Mouse (Mus musculus) heart, embryonic 12.5 days (tissue): ENCODE data around the gene Rpl13a. TPM values are rescaled to one million over a fixed set of nuclear protein-coding genes. Genes with fewer than 3 reads are reported as not detected.

Experiments used
- ATAC-seq: fragments of 200-750 bp; cut with Nextera tagmentation; 2 replicates; pipeline ENCODE4 v1.8.0; 2017; ENCODE audit warnings: moderate TSS enrichment, moderate library complexity; ENCODE audit not compliant: insufficient number of reproducible peaks, low FRiP score
- H3K27ac ChIP-seq: fragments of 300-500 bp; sonication (generic); 2 replicates; pipeline ENCODE4 v1.5.1; 2016; ENCODE audit warnings: mild to moderate bottlenecking, moderate library complexity; ENCODE audit not compliant: poor library complexity, severe bottlenecking
- H3K27me3 ChIP-seq: fragments of 300-500 bp; sonication (generic); replicated peaks from 2 replicates; pipeline ENCODE4 v1.6.1; 2016; ENCODE audit warnings: mild to moderate bottlenecking, moderate library complexity
- H3K36me3 ChIP-seq: fragments of 300-500 bp; sonication (generic); 2 replicates; pipeline ENCODE4 v1.6.1; 2016; ENCODE audit warnings: mild to moderate bottlenecking, moderate library complexity
- H3K4me1 ChIP-seq: fragments of 300-500 bp; sonication (generic); replicated peaks from 2 replicates; pipeline ENCODE4 v1.6.1; 2016; ENCODE audit warnings: mild to moderate bottlenecking
- H3K4me2 ChIP-seq: fragments of 300-500 bp; sonication (generic); 2 replicates; pipeline ENCODE4 v1.6.1; 2016; ENCODE audit warnings: mild to moderate bottlenecking, moderate library complexity
- H3K4me3 ChIP-seq: fragments of 300-500 bp; sonication (generic); 2 replicates; pipeline ENCODE4 v1.5.1; 2016; ENCODE audit warnings: mild to moderate bottlenecking
- H3K9ac ChIP-seq: fragments of 300-500 bp; sonication (generic); 2 replicates; pipeline ENCODE4 v1.6.1; 2016; ENCODE audit warnings: mild to moderate bottlenecking, moderate library complexity
- H3K9me3 ChIP-seq: fragments of 300-500 bp; sonication (generic); replicated peaks from 2 replicates; pipeline ENCODE4 v1.6.1; 2016; ENCODE audit warnings: mild to moderate bottlenecking, moderate library complexity
- WGBS: fragments of 180-500 bp; shearing (Covaris S2); methylation state at CpG from one replicate; pipeline ENCODE4 v1.1.7; 2016; 5-methylcytosine and 5-hydroxymethylcytosine counted together
- polyA plus RNA-seq: library from polyadenylated mRNA; unstranded; fragments of >200 nt; fragmentation: Nextera tagmentation; extraction: Ambion mirVana; gene quantifications from 2 replicates; pipeline ENCODE4 v1.2.1, GENCODE M21; 2016

The Rpl13a gene
- polyA plus RNA-seq, 1 experiment from 2014 or later = 868 TPM

DNA sequence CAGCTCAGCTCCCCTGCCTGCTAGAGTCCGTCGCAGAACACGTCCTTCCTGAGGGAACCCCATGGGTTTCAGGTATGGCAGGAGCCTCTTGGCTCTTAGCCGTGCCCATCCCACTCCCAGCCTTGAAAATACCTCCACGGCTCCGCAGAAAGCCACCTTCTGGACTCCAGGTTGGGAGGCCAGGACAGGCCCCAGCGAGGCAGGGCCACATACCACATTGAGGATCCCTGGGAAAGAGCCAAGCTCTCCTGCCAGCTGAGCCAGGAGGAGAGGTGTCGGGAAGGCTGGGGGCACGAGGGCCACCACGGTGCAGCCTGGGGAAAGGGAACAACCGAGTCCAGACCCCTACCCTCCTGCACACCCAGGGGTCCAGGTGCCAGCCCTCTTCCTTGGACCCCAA, 18.7 kb upstream of the Rpl13a start:
- peaks cover 55% of the 10 kb centered on the region for H3K36me3 ChIP-seq
- H3K27ac ChIP-seq = no peak overlapping the region
- no peak for ATAC-seq
- no peak overlapping the region for H3K4me2 ChIP-seq
- peaks cover 5% of the 10 kb centered on the region; the same call in 1 of the 2 replicates for H3K4me1 ChIP-seq
- no peaks in the 10 kb centered on the region for H3K27me3 ChIP-seq
- H3K9ac ChIP-seq = no peak overlapping the region
- H3K9me3 ChIP-seq = no peaks in the 10 kb centered on the region
- H3K4me3 ChIP-seq = no peak overlapping the region
- WGBS = 90% methylated on average over 11 of the region's 11 CpGs

DNA sequence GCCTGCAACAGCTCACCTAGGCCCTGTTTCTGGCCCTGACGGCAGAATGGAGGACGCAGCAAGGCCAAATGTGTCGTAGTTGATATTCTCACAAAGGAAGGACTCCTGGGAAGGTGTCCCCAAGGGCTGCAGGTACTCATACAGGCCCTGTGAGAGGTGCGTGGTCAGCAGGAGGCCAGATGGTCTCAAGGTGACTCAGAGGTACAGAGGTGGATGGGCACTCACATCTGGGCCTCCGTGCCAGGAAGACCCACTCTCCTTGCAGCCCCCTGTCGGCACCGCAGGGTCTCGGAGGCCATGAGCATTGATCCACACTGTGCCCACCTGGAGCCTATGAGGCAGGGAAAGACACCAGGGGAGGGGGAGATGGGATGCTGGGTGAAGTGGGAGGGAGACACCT, 16.9 kb upstream of the Rpl13a start:
- Histone ChIP-seq H3K4me3 (no peak overlapping the region), H3K27me3 (no peaks in the 10 kb centered on the region), H3K9me3 (no peaks in the 10 kb centered on the region), H3K27ac (no peak overlapping the region), H3K36me3 (peaks cover 65% of the 10 kb centered on the region), H3K4me1 (peaks cover 5% of the 10 kb centered on the region; the same call in 1 of the 2 replicates), H3K9ac (no peak overlapping the region), H3K4me2 (no peak overlapping the region)
- WGBS = 91% methylated on average over 8 of the region's 8 CpGs
- ATAC-seq = no peak

DNA sequence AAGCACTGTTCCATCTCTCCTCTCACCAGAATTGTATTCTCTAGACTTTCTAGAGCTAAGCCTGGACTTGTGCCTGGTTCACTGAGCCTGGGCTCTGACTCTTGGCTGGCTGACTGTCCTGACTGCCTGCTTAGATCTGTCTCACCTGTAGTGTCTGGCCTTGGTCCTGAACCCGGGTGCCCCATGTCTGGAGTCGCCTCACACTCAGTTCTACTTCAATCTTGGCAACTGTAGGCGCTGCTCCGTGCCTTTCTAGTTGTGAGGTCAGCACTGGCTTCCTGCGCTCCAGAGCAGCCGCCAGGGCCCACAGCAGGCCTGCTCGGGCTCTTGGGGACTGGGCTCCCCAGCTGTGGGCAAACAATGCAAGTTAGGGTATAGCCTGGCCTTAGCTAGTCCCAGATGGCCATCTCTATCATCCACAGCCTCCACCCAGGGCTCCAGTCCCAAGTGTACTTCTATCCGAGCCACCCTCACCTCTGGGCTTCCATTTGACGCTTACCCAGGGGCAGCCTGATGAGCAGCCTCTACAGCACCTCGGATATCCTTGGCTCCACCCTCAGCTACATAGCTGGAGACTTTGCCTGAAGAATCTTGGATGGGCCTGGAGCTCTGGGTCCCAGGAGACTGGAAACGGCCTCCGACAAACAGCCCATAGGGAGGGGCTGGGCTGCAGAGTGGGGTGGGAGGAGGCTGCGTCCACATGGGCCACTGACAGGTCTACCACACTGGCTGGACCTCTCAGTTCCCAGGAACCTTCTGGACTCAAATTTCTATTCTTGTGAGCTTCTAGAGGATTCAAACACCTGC, 16.0 kb upstream of the Rpl13a start:
- Histone ChIP-seq H3K36me3 (peaks cover 65% of the 10 kb centered on the region), H3K9me3 (no peaks in the 10 kb centered on the region), H3K4me3 (no peak overlapping the region), H3K27me3 (no peaks in the 10 kb centered on the region), H3K4me1 (peaks cover 10% of the 10 kb centered on the region), H3K4me2 (no peak overlapping the region), H3K27ac (no peak overlapping the region), H3K9ac (no peak overlapping the region)
- WGBS = 85% methylated on average over 13 of the region's 13 CpGs
- no peak for ATAC-seq

DNA sequence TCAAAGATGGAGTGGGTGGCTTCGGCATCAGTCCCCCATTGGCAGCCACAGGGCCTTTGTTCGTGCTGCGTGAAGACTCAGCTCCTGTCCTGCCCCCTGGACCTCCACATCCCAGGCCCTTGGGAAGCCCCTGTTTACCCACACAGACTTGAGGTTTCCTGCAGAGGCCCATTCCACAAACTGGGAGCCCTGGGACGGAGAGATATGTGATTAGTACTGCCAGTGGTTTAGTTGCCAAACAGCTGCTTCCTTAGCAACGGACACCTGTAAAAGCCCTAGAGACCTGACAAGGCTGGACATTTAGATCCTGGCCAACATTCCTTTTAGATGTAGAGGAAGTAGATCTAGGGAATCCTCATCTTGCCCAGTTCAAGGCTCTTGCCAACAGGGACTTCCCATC, 13.4 kb upstream of the Rpl13a start:
- H3K27me3 ChIP-seq = 0 out of 2 replicates have a peak, but pooled peaks cover 4% of the 10 kb centered on the region
- no peak for ATAC-seq
- 78% methylated on average over 5 of the region's 5 CpGs for WGBS

DNA sequence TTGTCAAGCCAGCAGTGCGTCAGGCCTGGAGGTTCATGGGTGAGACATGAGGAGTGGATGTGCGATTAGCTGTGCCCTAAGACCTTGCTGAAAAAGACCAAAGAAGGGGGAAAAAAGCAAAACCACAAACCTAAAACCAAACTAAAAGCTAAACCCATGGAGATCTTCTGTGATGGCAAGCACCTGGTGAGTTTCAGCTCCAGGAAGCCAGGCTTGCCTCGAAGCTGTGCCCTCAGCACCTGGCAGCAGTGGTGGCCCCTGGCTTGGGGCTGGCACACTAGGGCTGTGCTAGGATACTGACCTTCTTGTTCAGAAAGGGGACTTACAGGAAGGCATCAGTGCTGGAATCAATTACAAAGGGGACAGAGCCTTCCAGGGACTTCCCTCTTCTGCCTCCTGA, 12.8 kb upstream of the Rpl13a start:
- Histone ChIP-seq H3K27me3 (0 out of 2 replicates have a peak, but pooled peaks cover 5% of the 10 kb centered on the region), H3K4me1 (peaks cover 26% of the 10 kb centered on the region), H3K4me2 (no peak overlapping the region), H3K9ac (no peak overlapping the region), H3K4me3 (no peak overlapping the region), H3K9me3 (no peaks in the 10 kb centered on the region), H3K27ac (no peak overlapping the region), H3K36me3 (peaks cover 49% of the 10 kb centered on the region)
- 81% methylated on average over 3 of the region's 3 CpGs for WGBS
- ATAC-seq = no peak

More for the DNA sequence above, 13.4 kb upstream of the Rpl13a start:
- Histone ChIP-seq H3K9ac (no peak overlapping the region), H3K4me2 (no peak overlapping the region), H3K36me3 (peaks cover 55% of the 10 kb centered on the region), H3K4me3 (no peak overlapping the region), H3K9me3 (no peaks in the 10 kb centered on the region), H3K27ac (no peak overlapping the region), H3K4me1 (peaks cover 26% of the 10 kb centered on the region)

DNA sequence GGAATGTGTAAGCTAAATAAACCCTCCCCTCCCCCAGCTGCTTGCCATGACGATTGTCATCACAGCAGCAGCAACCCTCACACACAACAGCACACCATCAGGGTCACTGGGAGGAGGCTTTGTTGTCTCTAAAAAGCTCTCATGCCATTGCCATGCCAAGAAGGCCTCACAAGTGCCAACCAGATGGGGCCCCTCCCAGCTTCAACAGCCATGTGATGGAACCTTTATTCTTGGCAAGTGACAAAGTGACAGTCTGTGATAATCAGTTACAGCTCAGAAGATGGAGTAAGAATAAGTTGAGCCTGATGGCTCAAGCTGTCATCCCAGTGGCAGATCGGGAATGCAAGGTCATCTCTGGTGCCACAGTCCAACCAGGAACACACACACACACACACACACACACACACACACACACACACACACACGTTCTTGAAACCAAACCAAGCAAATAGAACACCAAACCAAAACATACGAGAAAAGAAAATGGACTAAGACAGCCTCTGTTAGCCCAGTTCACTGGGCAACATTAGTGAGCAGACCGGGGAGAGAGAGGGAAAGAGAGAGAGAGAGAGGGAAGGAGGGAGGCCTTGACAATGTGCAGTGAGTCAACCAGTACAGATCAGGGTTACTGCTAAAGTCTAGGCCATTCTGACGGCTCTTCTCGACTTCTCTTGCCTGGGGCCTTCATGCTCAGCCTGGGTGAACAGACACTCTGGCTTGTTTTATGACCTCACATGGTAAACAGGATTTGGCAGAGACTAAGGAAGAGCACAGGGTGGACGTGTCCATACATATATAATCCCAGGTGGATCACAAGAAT, 11.6 kb upstream of the Rpl13a start:
- WGBS = 73% methylated on average over 8 of the region's 8 CpGs
- H3K4me3 ChIP-seq = no peak overlapping the region
- H3K4me1 ChIP-seq = peaks cover 34% of the 10 kb centered on the region
- no peak overlapping the region for H3K27ac ChIP-seq
- peaks cover 37% of the 10 kb centered on the region for H3K36me3 ChIP-seq
- H3K9ac ChIP-seq = no peak overlapping the region
- no peak for ATAC-seq
- no peaks in the 10 kb centered on the region for H3K9me3 ChIP-seq
- H3K4me2 ChIP-seq = no peak overlapping the region
- H3K27me3 ChIP-seq = 0 out of 2 replicates have a peak, but pooled peaks cover 8% of the 10 kb centered on the region

DNA sequence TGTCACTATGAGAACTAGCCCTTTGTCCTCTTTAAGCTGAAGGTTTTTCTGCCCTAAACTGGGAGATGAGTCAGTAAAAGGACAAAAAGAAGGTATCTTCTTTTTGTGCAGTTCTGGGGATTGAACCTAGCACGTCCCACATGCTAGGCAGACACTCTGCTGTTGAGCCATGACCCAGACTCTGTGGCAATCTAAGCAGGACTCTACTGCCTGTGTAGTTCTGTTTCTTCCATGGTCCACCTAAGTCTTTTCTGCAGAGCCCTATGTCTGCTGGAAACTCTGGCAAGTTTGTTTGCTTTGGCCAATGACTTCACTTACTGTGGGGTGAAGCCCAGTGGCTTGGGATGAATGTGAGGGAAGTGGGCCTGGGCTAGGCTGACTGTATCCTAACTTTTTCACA, 9.8 kb upstream of the Rpl13a start:
- peaks cover 39% of the 10 kb centered on the region for H3K4me1 ChIP-seq
- H3K27ac ChIP-seq = peak overlapping the region; percentile 36; the same call in 1 of the 2 replicates
- no peak overlapping the region for H3K9ac ChIP-seq
- H3K36me3 ChIP-seq = peaks cover 20% of the 10 kb centered on the region
- no peak for ATAC-seq
- no peak overlapping the region for H3K4me3 ChIP-seq
- H3K9me3 ChIP-seq = peaks cover under 1% of the 10 kb centered on the region
- WGBS = 89% methylated on average over 1 of the region's 1 CpGs
- 0 out of 2 replicates have a peak, but pooled peaks cover 8% of the 10 kb centered on the region for H3K27me3 ChIP-seq
- no peak overlapping the region for H3K4me2 ChIP-seq

DNA sequence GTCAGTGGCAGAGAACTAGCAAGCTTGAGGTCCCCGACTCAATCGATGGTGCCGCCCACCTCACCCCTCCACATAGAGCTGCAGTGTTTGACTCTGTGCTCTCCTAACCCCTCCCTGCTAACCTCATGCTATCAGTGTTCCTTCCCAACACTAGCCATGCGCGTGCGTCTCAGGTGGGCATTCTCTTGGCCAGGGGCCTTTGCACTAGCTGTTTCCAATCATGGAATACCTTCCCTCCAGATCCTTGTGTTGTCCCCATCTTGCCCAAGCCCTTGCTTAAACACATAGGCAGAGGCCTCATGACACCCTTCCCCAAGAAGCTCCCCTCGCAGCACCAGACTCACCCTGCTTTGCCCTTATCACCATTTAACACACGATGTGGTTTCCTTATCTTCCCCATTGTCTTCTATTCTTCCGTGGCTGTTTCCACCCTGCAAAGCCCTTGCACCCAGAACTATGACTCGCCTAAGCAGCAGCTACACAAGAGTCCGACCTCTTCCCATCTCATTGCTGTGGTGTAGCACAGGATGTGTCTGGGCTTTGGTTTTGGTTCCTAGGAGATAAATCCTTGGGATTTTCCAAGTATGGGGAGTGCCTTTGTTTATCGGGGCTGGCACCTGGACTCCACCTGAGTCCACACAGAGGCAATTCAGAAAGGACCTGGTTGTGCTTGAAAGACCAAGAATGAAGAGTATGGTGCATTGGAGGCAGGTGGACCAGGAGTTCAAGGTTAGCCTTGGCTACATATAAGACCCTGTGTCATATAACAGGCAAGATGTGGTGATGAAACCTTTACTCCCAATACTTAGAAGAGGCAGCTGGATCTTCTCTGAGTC, 8.8 kb upstream of the Rpl13a start:
- Histone ChIP-seq H3K4me2 (0 out of 2 replicates have a peak overlapping the region, but pooled peaks have one; percentile 13), H3K9ac (no peak overlapping the region; the same call in 1 of the 2 replicates)

DNA sequence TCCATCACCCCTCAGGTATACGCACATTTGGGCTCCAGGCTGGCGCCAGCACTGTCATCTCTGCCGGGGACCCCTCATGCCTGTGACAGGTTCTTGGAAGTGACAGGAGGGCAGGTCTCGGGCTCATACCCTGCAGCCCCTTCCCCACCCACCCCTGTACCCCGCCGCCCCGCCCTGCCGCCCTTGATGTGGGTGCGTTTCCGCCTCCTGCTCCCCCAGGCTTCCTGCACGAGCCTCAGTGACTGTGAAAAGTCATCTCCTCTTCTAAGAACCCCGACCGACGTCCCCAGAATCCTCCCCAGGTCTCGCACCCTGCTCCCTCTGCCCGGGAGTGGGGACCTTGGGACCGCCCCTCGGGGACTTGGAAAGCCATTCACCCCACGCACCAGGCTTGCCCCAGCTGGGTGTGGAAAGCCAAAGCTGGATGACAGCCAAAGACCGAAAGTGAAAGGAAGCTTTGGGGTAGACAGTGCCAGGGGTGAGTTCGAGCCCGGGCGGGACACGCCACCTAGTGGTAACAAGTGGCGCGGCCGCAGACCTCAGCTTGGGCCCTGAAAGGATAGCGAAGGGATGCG, 7.5 kb upstream of the Rpl13a start, which contains the start of the genes Gm45713 and Flt3l:
Gm45713 (minus strand) TSS at position 239 of the 575 bp plus-strand sequence.
Flt3l (minus strand) TSS at position 440 of the 575 bp plus-strand sequence.
- Histone ChIP-seq H3K9me3 (peaks cover 3% of the 10 kb centered on the region), H3K9ac (peak within 1 kb of the TSS; percentile 66), H3K4me1 (peaks cover 47% of the 10 kb centered on the region), H3K36me3 (no peaks in the 10 kb centered on the region), H3K27me3 (0 out of 2 replicates have a peak, but pooled peaks cover 8% of the 10 kb centered on the region), H3K27ac (peak within 1 kb of the TSS; percentile 54), H3K4me3 (peak within 1 kb of the TSS; percentile 57), H3K4me2 (peak within 1 kb of the TSS; percentile 87)
- peak; percentile 79 for ATAC-seq
- WGBS = 1% methylated on average over 29 of the region's 29 CpGs

More for the DNA sequence above, 8.8 kb upstream of the Rpl13a start:
- Histone ChIP-seq H3K4me1 (peaks cover 39% of the 10 kb centered on the region), H3K36me3 (peaks cover 11% of the 10 kb centered on the region), H3K27me3 (0 out of 2 replicates have a peak, but pooled peaks cover 8% of the 10 kb centered on the region), H3K27ac (peak overlapping the region; percentile 54), H3K9me3 (peaks cover 3% of the 10 kb centered on the region), H3K4me3 (no peak overlapping the region)
- WGBS = 57% methylated on average over 12 of the region's 12 CpGs
- ATAC-seq = peak; percentile 69

DNA sequence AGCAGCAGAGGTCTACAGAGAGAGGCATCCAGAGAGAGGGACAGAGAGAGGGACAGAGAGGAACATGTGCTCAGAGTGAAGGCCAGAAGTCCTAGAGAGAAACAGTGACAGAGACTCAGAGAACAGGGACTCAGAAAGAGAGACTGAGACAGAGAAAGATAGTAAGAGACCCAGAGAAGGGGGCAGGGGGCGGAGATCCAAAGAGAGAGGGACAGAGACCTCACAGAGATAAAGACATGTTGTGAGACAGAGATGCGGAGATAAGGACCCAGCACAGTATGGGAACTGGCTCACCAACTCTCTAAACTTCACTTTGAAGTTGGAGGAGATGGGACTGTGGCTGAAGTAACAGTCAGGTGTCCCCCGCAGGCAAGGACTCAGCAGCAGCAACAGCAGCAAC, 6.8 kb upstream of the Rpl13a start:
- Histone ChIP-seq H3K9ac (peak overlapping the region; percentile 66; the same call in 1 of the 2 replicates), H3K4me2 (peak overlapping the region; percentile 87), H3K9me3 (peaks cover 3% of the 10 kb centered on the region), H3K27ac (0 out of 2 replicates have a peak overlapping the region, but pooled peaks have one; percentile 1), H3K36me3 (no peaks in the 10 kb centered on the region), H3K4me1 (peaks cover 47% of the 10 kb centered on the region), H3K4me3 (peak overlapping the region; percentile 57), H3K27me3 (0 out of 2 replicates have a peak, but pooled peaks cover 8% of the 10 kb centered on the region)
- 56% methylated on average over 3 of the region's 3 CpGs for WGBS
- no peak for ATAC-seq
